Mouse (Mus musculus) stomach, postnatal 0 days (tissue): Measurements from ENCODE around the gene Sh3bgrl3. TPM values are rescaled to one million over a fixed set of nuclear protein-coding genes. Genes with fewer than 3 reads are reported as not detected.
A peak's percentile ranks its signal among the peaks of the same experiment; 100 is the strongest.

Source experiments
- ATAC-seq: fragments of 200-750 bp; cut with Nextera tagmentation; 2 replicates; pipeline ENCODE4 v1.8.0; 2017; ENCODE audit not compliant: low FRiP score, low TSS enrichment
- DNase-seq: peaks from one replicate; pipeline ENCODE4 v3.0.0-alpha.2; 2016; ENCODE audit warnings: low spot score
- H3K27ac ChIP-seq: fragments of 300-500 bp; sonication (generic); replicated peaks from 2 replicates; pipeline ENCODE4 v1.5.1; 2014; ENCODE audit warnings: mild to moderate bottlenecking, control low read depth
- H3K27me3 ChIP-seq: fragments of 300-500 bp; sonication (generic); 2 replicates; pipeline ENCODE4 v1.6.1; 2014; ENCODE audit warnings: low read length; ENCODE audit not compliant: control insufficient read depth, insufficient read depth
- H3K36me3 ChIP-seq: fragments of 300-500 bp; sonication (generic); 2 replicates; pipeline ENCODE4 v1.6.1; 2014; ENCODE audit warnings: low read length, mixed read lengths; ENCODE audit not compliant: control insufficient read depth, insufficient read depth
- H3K4me1 ChIP-seq: fragments of 300-500 bp; sonication (generic); replicated peaks from 2 replicates; pipeline ENCODE4 v1.6.1; 2014; ENCODE audit warnings: antibody characterized with exemption; ENCODE audit not compliant: control insufficient read depth, insufficient read depth
- H3K4me2 ChIP-seq: fragments of 300-500 bp; sonication (generic); replicated peaks from 2 replicates; pipeline ENCODE4 v1.6.1; 2014; ENCODE audit warnings: low read depth, mild to moderate bottlenecking, control low read depth, moderate library complexity
- H3K4me3 ChIP-seq: fragments of 300-500 bp; sonication (generic); 2 replicates; pipeline ENCODE4 v1.5.1; 2014; ENCODE audit warnings: low read depth, low read length, control low read depth
- H3K9ac ChIP-seq: fragments of 300-500 bp; sonication (generic); 2 replicates; pipeline ENCODE4 v1.6.1; 2014; ENCODE audit warnings: mild to moderate bottlenecking, low read length, control low read depth, mixed read lengths
- H3K9me3 ChIP-seq: fragments of 300-500 bp; sonication (generic); 2 replicates; pipeline ENCODE4 v1.6.1; 2016; ENCODE audit warnings: low read length; ENCODE audit not compliant: control insufficient read depth
- CTCF ChIP-seq: IDR thresholded peaks from 2 replicates; pipeline ENCODE4 v1.5.1; 2016; ENCODE audit warnings: antibody characterized with exemption, low read depth, mild to moderate bottlenecking, moderate library complexity
- EP300 ChIP-seq: optimal IDR thresholded peaks from 2 replicates; pipeline ENCODE3; 2016; ENCODE audit warnings: antibody characterized with exemption
- WGBS: fragments of 180-500 bp; shearing (Covaris S2); extraction: QIAGEN DNeasy Blood & Tissue Kit; methylation state at CpG from one replicate; pipeline ENCODE4 v1.1.7; 2014; 5-methylcytosine and 5-hydroxymethylcytosine counted together
- polyA plus RNA-seq: library from polyadenylated mRNA; unstranded; fragments of >200 nt; fragmentation: Nextera tagmentation; extraction: Ambion mirVana; gene quantifications from 2 replicates; pipeline ENCODE4 v1.2.1, GENCODE M21; 2015

Gene Sh3bgrl3
- polyA plus RNA-seq, 1 experiment from 2014 or later: 533 TPM

DNA sequence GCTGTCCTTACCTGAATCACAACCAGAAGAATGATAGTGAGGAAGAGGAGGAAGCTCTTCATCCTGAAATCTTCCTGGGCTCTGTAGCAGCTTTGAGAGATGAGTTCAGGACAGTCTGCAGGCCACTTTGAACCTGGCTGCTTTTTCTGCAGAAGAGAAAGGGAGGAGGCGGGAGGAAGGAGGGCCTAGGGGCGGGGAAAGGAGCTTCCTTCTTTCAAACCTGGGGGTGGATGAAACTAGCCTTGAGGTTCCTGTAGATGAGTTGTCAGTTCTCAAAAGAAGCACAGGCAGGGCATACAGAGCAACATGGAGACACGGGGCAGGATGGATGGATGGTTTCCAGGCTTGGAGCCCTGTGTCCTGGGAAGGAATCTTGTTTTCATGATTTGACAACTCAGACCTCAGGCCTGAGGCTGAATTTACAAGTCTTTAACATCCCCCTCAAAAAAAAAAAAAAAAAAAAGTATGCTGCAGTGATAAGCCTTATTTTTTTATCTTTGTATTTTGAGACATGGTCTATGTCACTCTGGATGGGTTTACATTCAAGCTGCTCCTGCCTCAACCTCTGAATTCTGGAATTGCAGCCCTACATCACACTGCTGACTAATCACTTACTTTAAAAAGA is 33.6 kb downstream of the Sh3bgrl3 start, which contains the start of gene Cd52:
Gene Cd52 (minus strand): TSS at position 160 of the 625 bp plus-strand sequence.
- no peak within 1 kb of the TSS for H3K4me3 ChIP-seq
- ATAC-seq (no peak), DNase-seq (no peak)
- H3K9ac ChIP-seq: no peak within 1 kb of the TSS
- H3K4me1 ChIP-seq: no peaks in the 10 kb centered on the region
- WGBS: 66% methylated on average over 3 of the region's 3 CpGs
- H3K36me3 ChIP-seq: no peaks in the 10 kb centered on the region
- H3K4me2 ChIP-seq: no peak within 1 kb of the TSS
- no peaks in the 10 kb centered on the region for H3K27me3 ChIP-seq
- no peak within 1 kb of the TSS for H3K27ac ChIP-seq
- no peaks in the 10 kb centered on the region for H3K9me3 ChIP-seq
- TF ChIP-seq EP300: no peak
- TF ChIP-seq CTCF: no peak

DNA sequence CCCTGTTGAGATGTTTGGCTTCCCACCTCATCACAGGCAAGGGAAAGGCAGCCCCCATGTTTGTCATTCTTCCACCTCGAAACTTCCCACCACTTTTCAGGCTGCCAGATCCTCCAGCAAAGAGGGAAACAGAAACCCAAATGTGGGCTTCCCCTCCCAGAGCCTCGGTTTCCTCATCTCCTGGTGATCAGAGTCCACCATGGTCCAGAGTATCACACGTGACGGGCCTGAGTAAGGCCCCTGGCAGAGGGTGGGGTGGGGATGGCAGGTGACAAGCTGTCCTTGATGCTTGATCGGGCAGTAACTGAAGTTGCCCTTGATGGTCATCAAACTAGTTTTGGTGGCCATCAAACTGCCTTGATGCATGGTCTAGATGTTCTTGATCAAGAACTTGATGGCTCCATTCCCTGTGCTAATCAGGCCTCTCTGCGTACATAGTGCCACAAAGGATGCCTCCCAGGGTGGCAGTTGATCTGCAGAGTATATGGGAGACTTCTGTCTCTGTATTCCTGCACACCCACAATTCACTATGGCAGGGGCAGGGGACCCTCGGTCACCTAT is 34.5 kb downstream of the Sh3bgrl3 start:
- H3K4me3 ChIP-seq: no peak overlapping the region
- WGBS: 81% methylated on average over 7 of the region's 7 CpGs

DNA sequence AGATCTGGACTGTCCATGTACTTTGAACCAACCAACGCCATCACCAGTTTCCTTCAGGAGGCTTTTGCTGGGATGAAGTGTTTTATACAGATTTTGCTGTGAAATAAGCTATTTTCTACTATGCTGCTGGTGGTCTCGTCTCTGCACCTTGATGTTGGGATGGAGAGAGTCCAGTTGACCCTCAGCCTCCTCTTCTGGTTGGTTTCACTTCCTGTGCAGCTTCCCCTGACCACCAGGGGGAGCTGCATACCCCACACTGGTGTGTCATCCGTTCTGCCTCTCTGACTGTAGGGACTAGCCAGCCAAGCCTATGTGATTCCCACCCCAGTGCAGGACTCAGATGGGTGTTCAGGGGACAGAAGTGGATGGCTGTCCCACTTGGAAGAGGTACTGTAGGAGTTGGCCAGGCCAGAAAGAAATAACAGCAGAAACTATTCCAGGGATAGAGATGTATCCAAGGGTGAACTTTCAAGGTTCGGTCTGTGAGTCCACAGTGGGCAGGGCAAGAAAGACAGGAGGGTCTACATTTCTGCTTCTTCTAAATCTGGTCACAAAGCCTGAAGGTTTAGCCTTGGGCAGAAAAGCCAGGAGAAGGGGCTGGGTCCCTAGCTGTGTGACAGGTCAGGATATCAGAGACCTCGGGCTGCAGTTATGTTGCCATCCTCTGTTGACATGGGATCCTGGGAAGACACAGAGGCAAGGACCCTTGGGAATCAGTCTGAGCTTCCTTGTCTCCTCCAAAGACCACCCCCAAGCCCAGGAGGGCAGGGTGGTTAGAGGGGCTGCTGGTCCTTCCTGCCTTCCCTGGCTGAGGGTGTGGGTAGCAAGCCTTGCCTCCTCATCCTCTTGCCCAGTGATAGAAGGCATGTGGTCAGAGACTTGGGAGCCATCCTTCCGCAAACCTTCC is 36.0 kb downstream of the Sh3bgrl3 start:
- Histone ChIP-seq H3K9me3 (no peaks in the 10 kb centered on the region), H3K27ac (no peak overlapping the region), H3K27me3 (no peaks in the 10 kb centered on the region), H3K9ac (no peak overlapping the region), H3K4me1 (no peaks in the 10 kb centered on the region), H3K36me3 (no peaks in the 10 kb centered on the region), H3K4me3 (no peak overlapping the region), H3K4me2 (no peak overlapping the region)
- ATAC-seq (no peak), DNase-seq (peak; percentile 66)
- no peak for TF ChIP-seq EP300
- peak; percentile 83 for TF ChIP-seq CTCF
- WGBS: 75% methylated on average over 6 of the region's 6 CpGs

More for the DNA sequence above, 34.5 kb downstream of the Sh3bgrl3 start:
- ATAC-seq (no peak), DNase-seq (no peak)
- H3K36me3 ChIP-seq: no peaks in the 10 kb centered on the region
- no peaks in the 10 kb centered on the region for H3K27me3 ChIP-seq
- H3K27ac ChIP-seq: no peak overlapping the region
- H3K4me2 ChIP-seq: no peak overlapping the region
- H3K9ac ChIP-seq: no peak overlapping the region
- TF ChIP-seq EP300 (no peak), CTCF (no peak)
- no peaks in the 10 kb centered on the region for H3K9me3 ChIP-seq
- no peaks in the 10 kb centered on the region for H3K4me1 ChIP-seq

- Histone ChIP-seq H3K27ac (no peak overlapping the region), H3K4me2 (no peak overlapping the region), H3K9ac (no peak overlapping the region), H3K36me3 (no peaks in the 10 kb centered on the region), H3K4me3 (no peak overlapping the region), H3K27me3 (no peaks in the 10 kb centered on the region), H3K4me1 (no peaks in the 10 kb centered on the region), H3K9me3 (no peaks in the 10 kb centered on the region)
- no peak for TF ChIP-seq CTCF
- no peak for TF ChIP-seq EP300
- DNase-seq: no peak
- WGBS: 83% methylated on average over 6 of the region's 6 CpGs
- no peak for ATAC-seq
These were observed 37.4 kb downstream of the Sh3bgrl3 start for GRCm38 (mm10) chr4:134091225-134091529.

DNA sequence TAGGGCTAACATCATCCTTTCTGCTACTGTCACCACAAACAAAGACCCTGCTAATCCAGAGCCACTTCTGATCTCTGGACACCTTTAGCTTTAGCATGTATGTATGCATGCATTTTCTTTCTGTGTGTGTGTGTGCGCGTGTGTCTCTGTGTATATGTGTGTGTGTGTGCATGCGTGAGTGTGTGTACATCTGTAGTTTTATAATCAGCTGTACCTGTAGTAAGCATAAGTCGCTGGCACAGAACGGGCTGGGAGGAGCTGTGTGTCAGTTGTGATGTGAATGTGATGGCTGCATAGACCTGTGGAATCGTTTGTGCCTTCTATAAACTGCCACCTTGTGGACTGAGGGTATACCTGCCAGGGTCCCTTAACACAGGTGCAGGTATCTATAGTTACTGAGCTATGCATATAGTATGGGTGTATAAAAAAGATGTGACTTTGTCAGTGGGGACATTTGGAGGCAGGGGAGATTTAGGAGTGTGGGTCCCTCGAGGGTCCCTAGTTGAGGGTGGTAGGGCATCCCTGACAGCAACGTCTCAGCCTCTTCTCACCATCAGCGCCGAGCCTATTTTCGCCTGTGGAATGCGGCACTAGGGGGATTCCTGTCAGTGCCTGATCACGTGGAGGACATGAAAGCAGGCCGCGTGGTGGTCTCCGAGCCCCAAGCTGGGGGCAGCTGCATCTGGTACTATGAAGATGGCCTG is 37.9 kb downstream of the Sh3bgrl3 start:
- 77% methylated on average over 16 of the region's 16 CpGs for WGBS
- Histone ChIP-seq H3K4me1 (no peaks in the 10 kb centered on the region), H3K9me3 (no peaks in the 10 kb centered on the region), H3K27ac (no peak overlapping the region), H3K27me3 (no peaks in the 10 kb centered on the region), H3K36me3 (no peaks in the 10 kb centered on the region), H3K9ac (no peak overlapping the region), H3K4me2 (no peak overlapping the region), H3K4me3 (no peak overlapping the region)
- DNase-seq: no peak
- ATAC-seq: no peak
- 0 out of 2 replicates have a peak, but pooled peaks have one; percentile 6 for TF ChIP-seq CTCF
- no peak for TF ChIP-seq EP300
